Mouse (Mus musculus) kidney, adult 9 months (tissue): ENCODE data around the gene Tbc1d10a.

ENCODE experiments used
- DNase-seq: peaks from one replicate; pipeline ENCODE4 v3.0.0; 2022

The Tbc1d10a gene

DNA sequence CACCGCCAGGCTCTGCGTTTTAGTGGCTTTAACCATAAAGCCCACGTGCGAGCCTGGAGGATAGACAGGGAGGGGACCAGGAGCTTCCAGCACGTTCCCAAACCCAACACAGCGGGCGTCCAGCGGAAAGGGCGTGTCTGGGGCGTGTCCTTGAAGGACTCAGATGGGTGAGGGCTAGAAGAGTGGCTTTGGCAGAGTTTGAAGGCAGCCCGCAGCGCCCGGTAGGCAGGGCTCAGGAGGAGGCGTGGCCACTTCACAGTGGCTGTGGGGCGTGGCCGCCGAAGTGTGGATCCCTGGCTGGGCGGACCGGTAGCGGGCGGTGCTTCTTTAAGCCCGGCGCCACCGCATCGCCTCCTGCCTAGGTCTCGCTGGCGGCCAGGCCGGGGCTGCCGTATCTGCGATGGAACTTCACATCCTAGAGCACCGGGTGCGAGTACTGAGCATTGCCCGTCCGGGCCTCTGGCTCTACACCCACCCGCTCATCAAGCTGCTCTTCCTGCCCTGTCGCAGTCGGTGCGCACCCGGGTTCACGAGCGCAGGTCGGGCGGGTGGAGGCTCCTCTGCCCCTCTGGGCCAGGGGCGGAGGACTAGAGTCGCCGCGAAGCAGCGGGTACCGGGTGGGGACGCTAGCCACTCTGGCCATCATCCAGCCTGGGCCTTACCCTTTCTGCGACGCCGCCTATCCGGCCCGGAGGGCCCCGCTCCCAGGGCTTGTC lies 31.5 kb downstream of the Tbc1d10a start, which contains the start of gene Castor1:
Gene Castor1 (plus strand): TSS at position 312 of the 716 bp plus-strand sequence.
- DNase-seq: peak; percentile 99

DNA sequence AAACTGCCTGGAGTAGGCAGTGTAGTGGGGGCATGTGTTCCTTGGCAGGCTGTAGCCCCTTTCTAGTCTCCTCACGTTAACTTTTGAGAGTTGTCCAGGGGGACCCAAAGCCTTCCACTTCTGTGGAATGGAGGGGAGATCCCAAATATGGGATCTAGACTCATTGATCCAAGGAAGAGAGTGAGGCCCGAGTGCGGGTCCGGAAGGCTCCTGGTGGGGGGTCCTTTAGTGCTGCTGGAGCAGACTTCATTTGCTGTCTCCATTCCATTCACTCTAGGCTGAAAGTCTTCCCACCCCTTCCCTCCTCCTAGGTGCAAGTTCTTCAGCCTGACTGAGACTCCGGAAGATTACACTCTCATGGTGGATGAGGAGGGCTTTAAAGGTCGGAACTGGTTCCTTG lies 32.0 kb downstream of the Tbc1d10a start:
- DNase-seq: no peak

DNA sequence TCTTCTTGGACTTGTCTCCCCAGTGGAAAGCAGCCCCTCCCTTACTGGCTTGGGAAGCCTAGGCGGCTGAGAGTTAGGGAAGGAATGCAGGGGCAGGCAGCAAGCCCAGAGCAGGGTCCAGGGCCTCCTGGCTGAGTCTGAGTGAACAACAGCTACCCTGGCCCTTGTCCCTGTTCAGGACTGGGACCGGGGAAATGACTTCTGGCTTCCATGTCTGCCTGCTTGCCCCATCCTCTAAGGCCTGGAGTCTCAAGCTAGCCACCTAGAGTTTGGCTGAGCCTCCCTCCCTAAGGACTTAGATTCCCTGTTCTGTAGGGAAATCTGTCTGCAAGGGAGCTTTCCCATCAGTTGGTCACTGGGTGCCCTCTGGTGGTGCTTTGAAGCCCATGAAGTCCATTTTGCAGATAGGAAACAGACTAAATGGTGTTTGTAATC lies 32.7 kb downstream of the Tbc1d10a start:
- DNase-seq: peak; percentile 94

DNA sequence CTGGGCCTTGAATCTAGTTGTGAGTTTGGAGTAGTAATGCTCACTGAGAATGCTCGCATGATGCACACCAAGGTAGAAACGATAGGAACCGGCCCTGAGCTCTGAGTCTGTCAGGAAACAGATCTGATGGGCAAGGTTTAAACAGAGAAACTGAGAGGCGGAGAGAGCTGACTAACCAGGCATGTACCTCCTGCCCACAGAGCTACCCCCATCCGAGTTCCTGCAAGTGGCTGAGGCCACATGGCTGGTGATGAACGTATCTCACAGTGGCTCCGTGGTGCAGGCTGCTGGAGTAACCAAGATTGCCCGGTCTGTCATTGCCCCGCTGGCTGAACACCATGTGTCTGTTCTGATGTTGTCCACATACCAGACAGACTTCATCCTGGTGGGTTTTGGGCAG lies 33.3 kb downstream of the Tbc1d10a start:
- DNase-seq: no peak

DNA sequence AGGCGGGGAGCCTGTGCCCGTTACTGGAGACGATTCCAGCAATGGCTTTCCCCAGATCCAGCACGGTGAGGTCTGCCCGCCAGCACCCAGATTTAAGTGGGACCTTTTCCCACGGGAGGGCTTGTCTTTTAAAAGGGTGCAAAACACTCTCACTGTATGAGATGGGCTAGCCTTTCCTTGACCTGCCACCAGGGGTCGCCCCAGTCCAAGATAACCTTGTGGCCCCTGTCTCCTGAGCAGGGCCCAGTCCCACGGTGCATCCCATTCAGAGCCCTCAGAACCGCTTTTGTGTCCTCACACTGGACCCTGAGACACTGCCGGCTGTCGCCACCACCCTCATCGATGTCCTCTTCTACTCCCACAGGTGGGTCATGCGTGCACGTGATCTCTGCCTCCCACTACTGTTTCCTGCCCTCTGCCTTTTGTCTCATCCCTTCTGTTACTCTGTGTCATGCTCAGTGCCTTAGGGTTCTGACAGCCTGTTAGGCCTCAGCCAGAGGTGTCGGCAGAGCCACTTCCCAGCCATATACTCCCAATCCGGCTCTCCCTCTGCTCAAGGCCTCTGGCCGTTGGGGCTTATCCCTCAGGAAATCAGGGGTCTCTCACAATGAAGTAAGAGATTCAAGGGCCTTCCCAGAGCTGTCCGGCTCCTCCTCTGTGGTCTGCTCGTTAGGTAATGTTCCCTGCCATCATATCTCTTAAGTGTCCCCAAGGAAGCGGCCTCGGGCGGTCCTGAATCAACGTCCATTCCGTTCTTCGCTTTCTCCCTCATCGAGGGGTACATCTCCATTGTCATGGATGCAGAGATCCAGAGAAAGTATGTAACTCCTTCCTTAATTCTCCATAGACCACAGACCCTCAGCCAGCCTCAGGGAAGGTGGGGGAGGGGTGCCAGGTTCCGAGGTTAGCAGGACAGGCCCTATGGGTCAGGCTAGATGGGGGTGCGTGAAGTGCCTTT lies 34.1 kb downstream of the Tbc1d10a start:
- peak; percentile 85 for DNase-seq

DNA sequence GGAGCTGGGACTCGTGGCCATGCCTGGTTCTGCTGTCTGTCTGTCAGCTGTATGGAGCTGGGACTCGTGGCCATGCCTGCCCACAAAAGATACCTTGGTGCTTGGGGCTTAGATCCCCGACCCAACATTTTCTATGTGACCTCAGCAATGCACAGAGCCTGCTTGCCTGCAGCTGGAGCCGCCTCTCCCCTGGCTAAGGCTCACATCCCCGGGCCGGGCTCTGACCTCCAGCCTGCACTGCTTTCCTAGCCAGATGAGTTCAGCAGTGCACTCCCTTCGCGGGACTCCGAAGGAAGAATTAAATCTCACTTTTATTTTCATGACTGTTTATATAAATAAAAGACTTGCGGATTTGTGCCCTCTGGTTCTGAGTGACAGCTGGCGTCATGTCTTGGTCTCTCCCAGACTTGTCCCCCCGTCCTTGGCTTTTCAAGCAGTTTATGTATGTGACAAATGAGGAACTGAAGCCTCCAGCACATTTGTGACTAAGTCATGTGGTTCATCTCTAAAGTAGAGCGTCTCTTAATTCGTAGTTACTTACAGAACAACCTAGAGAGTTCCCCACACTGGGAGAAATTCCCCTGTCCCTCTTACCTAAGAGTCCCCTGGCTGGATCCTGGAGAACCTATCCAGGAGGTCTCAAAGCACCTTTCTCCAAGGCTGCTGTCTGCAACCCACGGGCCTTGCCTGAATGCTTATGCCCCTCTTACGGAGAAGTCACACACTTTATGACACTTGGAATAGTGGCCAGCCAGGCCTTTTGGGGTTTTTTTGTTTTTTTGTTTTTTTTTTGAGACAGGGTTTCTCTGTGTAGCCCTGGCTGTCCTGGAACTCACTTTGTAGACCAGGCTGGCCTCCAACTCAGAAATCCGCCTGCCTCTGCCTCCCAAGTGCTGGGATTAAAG lies 35.7 kb downstream of the Tbc1d10a start:
- DNase-seq: no peak

DNA sequence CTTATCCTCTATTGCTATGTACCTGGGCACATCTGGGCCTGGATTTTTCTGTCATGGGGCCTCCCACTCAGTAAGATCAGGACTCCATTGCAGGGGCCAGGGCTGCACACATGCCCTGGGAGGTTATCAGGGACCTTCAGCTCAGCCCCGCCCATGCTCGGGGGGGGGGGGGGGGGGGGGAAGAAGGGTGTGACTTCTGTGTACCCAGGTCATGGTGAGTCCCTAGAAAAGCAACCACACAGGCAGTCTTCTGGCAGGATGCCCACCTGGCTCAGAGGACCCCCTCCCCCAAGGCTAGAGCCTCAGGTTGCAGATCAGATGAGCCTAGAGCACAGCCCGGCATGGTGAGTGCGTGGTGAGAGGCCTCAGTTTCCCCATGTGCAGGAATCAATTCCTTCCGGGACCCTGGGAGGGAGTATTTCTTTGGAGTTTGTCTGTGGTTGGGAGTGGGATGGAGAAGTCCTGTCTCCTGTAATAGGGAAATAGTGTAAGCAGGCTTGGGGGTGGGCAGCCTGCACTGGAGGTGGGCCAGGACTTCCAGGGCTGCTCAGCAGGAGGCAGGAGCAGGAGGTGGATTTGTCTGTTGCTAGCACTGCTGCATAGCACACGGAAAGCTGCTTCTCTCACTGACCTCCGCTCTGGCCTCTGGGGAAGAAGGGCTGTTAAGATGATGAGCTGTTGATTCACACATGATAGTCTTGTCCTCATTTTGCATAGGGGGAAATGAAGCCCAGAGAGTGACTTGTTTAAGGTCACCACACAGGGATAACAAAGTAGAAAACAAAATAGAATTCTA lies 37.0 kb downstream of the Tbc1d10a start:
- no peak for DNase-seq

DNA sequence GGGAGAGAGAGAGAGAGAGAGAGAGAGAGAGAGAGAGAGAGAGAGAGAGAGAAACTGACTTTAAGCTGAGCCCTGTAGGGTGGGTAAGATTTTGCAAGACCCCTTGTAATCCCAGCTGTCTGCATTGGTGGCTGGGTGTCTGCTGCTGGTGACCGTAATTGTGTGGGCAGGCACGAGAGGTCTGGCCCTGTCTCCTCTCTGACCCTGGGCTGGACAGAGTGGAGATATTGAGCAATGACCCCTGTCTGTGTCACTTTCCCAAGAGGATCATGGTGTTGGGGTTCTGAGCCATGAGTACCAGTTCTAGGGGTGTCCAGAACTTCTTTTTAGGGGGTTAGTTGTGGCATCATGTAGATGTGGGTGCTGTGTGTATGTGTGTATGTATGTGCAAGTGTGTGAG lies 37.6 kb downstream of the Tbc1d10a start:
- DNase-seq: no peak

DNA sequence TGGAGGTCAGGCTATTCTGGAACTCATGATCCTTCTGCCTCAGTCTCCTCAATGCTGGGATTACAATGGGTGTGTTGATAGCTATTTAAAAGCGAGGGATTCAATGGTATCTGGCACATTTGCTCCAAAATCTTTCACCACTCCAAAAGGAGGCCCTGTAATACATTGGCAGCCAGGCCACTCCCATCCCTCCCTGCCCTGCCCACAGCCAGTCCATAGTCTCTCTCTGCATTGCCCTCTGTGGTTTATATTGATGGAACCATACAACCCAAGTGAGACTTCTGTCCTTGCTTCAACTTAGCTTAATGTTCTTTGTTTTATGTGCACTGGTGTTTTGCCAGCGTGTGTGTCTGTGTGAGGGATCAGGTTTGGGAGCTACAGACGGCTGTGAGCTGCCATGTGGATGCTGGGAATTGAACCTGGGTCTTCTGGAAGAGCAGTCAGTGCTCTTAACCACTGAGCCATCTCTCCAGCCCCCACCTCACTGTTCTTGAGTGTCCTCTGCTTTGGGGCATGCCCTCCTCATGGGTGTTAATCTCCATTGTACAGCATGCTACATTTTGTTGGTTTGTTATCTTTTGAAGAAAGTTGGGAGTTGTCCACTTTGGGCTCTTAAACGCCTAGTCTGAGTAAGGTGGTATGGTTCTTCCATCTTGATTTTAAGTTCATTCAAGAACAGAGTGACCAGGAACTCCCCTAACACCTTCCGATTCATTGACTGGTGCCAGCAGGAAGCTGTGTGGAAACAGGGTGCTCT lies 40.2 kb downstream of the Tbc1d10a start:
- DNase-seq: no peak

DNA sequence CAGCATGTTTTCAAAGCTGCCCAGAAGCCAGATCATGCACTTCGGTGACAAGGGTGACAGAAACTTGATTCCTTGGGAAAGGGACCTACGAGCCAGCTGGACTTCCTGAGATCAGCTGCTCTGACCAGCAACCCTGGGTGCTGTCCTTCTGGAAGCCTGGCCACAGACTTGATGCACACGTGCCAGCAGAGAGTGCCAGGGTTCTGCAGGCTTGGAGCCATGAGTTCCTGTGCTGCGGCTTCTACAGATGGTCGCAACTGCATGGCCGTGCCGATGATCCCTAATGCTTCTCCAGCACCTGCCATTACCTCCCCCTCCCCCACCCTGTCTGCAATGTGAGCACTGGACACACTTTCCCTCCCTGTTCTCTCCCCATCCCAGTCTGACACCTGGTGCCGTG lies 41.9 kb downstream of the Tbc1d10a start:
- DNase-seq: peak; percentile 18

DNA sequence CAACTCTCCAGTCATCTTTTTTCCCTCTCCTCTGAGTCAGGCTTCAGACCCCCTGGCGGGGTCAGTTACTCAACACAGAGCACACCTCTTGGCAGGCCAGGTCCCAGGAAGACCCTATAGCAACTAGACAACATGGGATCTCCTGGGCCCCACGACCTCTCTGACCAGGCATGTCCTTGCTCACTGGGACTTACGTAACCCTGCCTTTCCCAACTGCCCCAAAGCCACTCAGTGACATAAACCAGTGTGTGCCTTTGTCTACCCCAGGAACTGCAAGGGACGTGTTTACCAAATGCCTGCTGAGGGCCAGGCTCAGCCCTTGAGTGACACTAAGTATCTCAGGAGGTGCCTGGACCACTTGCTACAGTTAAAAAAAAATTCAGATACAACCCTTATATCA lies 43.3 kb downstream of the Tbc1d10a start:
- DNase-seq: no peak

DNA sequence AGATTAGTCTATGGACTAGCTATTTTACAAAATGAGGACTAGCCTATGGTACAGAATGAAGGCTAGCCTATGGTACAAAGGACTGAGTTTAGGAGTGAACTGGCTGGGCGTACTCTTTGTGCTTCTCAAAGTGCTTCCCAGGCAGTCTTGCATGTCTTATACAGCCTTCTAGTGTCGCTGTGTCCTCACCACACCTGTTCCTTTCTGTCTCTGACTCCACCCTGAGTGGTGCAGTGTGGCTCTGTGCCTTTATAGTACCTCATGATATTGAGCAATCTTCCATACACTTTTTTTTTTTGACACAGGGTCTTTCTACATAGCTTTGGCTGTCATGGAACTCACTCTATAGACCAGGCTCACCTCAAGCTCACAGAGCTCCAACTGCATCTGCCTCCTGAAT lies 44.8 kb downstream of the Tbc1d10a start:
- no peak for DNase-seq

DNA sequence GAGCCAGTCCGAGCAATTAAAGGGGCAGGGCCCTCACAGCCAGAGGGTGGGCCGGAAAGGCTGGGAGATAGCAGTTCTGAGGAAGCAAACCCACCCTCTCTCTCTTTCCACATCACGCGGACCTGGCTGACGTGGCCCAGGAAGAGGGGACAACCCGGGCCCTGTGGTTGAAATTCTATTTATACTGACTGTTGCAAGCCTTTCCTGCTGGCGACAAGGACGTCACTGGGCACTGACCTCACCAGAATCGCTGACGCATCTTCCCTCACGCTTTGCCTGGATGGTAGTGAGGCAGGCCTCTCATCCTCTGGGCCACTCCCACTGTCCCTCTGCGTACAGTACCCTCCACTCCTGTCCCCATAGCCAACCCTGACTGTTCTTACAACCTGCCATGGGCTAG lies 46.1 kb downstream of the Tbc1d10a start:
- no peak for DNase-seq

DNA sequence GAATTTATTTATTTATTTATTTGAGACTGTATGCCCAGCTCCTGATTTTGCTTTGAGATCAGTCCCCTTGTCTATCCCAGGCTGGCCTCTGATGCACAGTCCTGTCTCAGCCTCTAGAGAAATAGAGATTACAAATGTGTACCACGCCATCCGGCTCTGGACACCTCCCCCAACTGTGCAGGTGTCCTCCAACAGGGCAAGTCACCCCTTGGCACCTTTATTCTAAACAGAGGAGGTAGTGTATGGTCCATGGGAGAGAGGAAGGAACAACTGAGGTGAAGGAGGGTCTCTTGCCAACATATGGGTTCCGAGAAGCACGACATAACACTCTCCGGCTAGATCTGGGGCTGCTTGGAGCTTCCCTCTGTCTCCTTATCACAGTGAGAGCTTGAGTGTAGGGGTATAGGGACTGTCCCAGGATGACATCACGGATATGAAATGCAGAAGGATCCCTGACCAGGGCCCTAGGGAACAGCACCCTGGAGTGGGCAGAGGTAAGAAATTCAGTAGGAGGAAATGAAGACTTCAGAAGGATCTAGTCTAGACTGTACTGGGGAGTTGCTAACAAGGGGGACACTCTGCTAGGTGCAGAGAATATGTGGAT lies 48.6 kb downstream of the Tbc1d10a start:
- no peak for DNase-seq

DNA sequence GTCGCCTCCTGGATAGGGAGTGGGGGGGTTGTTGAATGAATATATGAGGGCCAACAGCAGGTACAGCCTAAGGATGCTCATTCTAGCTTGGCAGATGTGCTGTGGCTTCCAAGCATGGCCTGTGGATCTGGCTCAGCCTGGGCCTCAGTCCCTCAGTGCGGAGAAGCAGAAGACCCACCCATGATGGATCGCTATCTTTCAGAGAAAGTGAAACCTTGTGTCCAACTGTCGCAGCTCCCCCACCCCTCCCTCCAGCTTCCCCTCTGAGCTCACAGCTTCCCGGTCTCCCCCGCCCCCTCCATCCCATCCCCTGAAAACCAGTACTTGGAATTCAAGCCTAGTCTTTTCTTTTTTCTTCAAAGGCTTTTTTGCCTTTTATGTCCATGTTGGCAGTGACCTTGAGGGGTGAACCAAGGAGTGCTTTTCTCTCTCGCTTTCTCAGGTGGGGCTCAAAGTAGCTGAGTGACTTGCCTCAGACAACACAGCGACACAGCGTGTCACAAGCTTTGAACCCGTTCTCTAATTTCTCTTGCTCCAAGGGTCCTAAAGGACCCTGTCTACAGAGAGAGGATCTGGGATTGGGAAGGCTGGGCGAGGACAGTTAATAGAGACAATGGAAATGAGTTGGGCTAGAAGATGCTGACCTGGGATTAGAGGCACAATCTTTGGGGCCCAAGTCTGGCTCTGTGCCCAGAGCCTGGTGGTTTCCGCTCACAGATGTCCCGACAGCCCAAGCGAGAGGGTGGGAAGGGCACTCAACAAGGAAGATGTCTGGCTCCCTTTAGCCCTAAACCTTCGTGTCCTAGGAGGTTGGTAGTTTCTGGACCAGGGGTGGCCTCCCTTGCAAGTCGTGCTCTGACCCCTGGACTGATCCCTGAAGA lies 49.3 kb downstream of the Tbc1d10a start, which contains the start of gene Osm:
Gene Osm (plus strand): TSS at position 756 of the 881 bp plus-strand sequence.
- no peak for DNase-seq

DNA sequence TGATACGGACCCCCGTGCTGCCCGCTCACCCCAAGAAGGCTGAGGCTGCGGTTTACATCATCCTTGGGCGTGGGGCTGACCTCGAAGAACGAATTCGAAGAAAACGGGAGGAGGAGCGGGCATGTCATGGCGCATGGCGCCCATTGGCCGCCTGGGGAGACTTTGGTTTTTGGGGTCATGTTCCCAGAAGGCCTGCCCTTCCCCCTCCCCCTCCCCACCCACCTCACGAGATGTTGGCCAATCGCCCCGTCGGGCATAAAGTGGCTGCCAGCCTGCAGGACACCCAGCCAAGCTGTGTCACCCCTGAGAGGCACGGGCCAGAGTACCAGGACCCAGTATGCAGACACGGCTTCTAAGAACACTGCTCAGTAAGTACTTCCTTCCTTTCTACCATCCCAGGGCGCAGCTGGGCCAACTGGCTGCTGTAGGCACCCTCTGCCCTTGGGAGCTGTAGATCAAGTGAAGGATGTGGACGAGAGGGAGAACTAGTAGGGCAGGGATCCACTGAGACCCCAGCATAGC lies 50.0 kb downstream of the Tbc1d10a start:
- DNase-seq: no peak

DNA sequence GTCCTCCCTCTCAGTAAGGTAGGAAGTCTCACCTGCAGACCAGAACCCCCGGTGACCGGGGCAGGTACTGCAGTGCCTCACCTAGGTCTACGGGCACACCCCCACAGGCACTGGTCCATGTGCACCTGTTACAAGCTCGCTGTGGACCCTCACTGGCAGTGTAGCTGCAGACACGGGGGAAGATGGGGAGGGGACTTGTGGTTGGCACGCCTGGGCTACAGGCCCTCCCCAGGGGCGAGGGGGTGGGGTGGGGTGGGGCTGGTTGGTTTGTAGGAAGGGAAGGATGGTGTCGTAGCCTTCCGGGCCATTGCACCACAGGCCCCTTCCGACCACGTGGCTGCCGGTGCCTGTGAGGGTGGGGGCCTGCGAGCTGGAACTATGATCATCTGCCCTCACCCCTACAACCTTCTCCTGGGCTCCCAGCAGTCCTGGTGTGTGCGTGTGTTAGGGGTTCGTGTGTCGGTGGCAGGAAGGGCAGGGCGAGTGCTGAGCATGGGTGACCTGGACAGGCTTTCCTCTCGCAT lies 50.9 kb downstream of the Tbc1d10a start:
- no peak for DNase-seq

DNA sequence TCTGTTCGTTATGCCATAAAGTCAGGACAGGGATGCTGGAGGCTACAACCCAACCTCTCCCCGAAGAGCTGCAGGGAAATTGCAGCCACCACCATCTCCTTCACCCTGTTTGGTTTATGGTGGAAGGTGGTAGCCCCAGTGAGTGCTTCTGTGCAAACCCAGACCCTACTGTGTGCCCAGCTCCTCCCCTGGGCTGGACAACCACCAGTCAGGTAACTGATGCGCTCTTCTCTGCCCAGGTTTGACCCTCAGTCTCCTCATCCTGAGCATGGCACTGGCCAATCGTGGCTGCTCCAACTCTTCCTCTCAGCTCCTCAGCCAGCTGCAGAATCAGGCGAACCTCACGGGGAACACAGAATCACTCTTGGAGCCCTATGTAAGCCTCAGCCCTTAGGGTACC lies 51.6 kb downstream of the Tbc1d10a start:
- DNase-seq: no peak

DNA sequence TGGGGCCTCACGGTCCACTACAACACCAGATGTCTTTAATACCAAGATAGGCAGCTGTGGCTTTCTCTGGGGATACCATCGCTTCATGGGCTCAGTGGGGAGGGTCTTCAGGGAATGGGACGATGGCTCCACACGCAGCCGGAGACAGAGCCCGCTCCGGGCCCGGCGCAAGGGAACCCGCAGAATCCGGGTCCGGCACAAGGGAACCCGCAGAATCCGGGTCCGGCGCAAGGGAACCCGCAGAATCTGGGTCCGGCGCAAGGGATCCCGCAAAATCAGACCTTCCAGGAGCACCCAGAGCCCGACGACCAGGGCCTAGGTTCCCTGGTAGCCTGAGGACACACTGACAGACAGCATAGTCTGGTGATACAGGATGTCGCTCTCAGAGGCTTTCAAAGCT lies 53.1 kb downstream of the Tbc1d10a start:
- no peak for DNase-seq
